Mouse (Mus musculus): ENCODE measurements around the gene Rom1.
"Not testable (repeated sequence)": the region's sequence is repeated elsewhere in the genome, so short reads cannot be mapped to it uniquely, and the experiment has no call there.

DNA sequence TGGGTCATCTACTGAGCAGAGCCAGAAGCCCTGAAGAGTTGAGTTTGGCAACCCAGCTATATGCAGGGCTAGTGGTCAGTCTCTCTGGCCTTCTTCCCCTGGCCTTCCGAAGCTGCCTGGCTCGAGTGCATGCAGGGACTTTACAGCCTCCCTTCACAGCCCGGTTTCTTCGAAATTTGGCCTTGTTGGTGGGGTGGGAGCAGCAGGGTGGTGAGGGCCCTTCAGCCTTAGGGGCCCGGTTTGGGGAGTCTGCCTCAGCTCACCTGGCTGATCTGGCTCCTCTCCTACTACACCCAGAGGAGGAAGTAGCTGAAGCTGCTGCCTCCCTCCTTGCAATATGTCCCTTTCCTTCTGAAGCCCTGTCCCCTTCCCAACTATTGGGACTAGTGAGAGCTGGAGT is 32.9 kb downstream of the Rom1 start:
- not testable (repeated sequence) for TF ChIP-seq USF1 (IDR thresholded peaks at IDR 0.05; ENCODE audit: low read depth); CTCF (IDR thresholded peaks at IDR 0.05; ENCODE audit: control insufficient read depth, insufficient read depth, insufficient read length)
